Mouse (Mus musculus) kidney, embryonic 16.5 days (tissue): ENCODE measurements around the gene Stambpl1. TPM values are rescaled to one million over a fixed set of nuclear protein-coding genes. Genes with fewer than 3 reads are reported as not detected.

Experiments
- ATAC-seq: fragments of 200-750 bp; cut with Nextera tagmentation; 2 replicates; pipeline ENCODE4 v1.8.0; 2017; ENCODE audit warnings: moderate TSS enrichment; ENCODE audit not compliant: low FRiP score, low TSS enrichment
- H3K27ac ChIP-seq: fragments of 300-500 bp; sonication (generic); 2 replicates; pipeline ENCODE4 v1.5.1; 2014; ENCODE audit warnings: low read length
- H3K27me3 ChIP-seq: fragments of 300-500 bp; sonication (generic); 2 replicates; pipeline ENCODE4 v1.6.1; 2014; ENCODE audit warnings: low read length, control low read depth, mixed read lengths; ENCODE audit not compliant: insufficient read depth
- H3K36me3 ChIP-seq: fragments of 300-500 bp; sonication (generic); 2 replicates; pipeline ENCODE4 v1.6.1; 2014; ENCODE audit warnings: low read length, control low read depth, mixed read lengths; ENCODE audit not compliant: insufficient read depth
- H3K4me1 ChIP-seq: fragments of 300-500 bp; sonication (generic); 2 replicates; pipeline ENCODE4 v1.6.1; 2014; ENCODE audit warnings: low read length, control low read depth, mixed read lengths; ENCODE audit not compliant: insufficient read depth
- H3K4me2 ChIP-seq: fragments of 300-500 bp; sonication (generic); replicated peaks from 2 replicates; pipeline ENCODE4 v1.6.1; 2014; ENCODE audit warnings: low read depth, low read length
- H3K4me3 ChIP-seq: fragments of 300-500 bp; sonication (generic); 2 replicates; pipeline ENCODE4 v1.5.1; 2014; ENCODE audit warnings: mild to moderate bottlenecking, low read length
- H3K9ac ChIP-seq: fragments of 300-500 bp; sonication (generic); replicated peaks from 2 replicates; pipeline ENCODE4 v1.6.1; 2014; ENCODE audit warnings: low read length
- H3K9me3 ChIP-seq: fragments of 300-500 bp; sonication (generic); 2 replicates; pipeline ENCODE4 v1.6.1; 2016; ENCODE audit warnings: low read length, control low read depth
- WGBS: fragments of 180-500 bp; shearing (Covaris S2); extraction: QIAGEN DNeasy Blood & Tissue Kit; methylation state at CpG from one replicate; pipeline ENCODE4 v1.1.7; 2014; 5-methylcytosine and 5-hydroxymethylcytosine counted together
- polyA plus RNA-seq: library from polyadenylated mRNA; unstranded; fragments of >200 nt; fragmentation: Nextera tagmentation; extraction: Ambion mirVana; gene quantifications from 2 replicates; pipeline ENCODE4 v1.2.1, GENCODE M21; 2015

Stambpl1 gene
- 4.5 and 5.0 TPM in 2 replicates for polyA plus RNA-seq

GRCm38 (mm10) chr19:34192008-34192963, at the start of gene Stambpl1:
Gene Stambpl1, plus strand, starts transcription at chr19:34192229.
- Histone ChIP-seq H3K36me3 (no peaks in the 10 kb centered on the region), H3K9ac (peak within 1 kb of the TSS; percentile 76), H3K4me3 (peak within 1 kb of the TSS; percentile 75), H3K4me1 (peaks cover 3% of the 10 kb centered on the region; the same call in 1 of the 2 replicates), H3K27me3 (no peaks in the 10 kb centered on the region), H3K9me3 (no peaks in the 10 kb centered on the region), H3K4me2 (peak within 1 kb of the TSS; percentile 99), H3K27ac (0 out of 2 replicates have a peak within 1 kb of the TSS, but pooled peaks have one; percentile 1)
- under 1% methylated on average over 58 of the region's 62 CpGs for WGBS
- ATAC-seq: peak; percentile 88

GRCm38 (mm10) chr19:34148421-34148820, 43.6 kb upstream of the Stambpl1 start:
- H3K27me3 ChIP-seq: no peaks in the 10 kb centered on the region
- 73% methylated on average over 4 of the region's 4 CpGs for WGBS
- ATAC-seq: no peak

GRCm38 (mm10) chr19:34151909-34152308, 40.1 kb upstream of the Stambpl1 start:
- H3K9me3 ChIP-seq: no peaks in the 10 kb centered on the region
- no peak overlapping the region for H3K27ac ChIP-seq
- ATAC-seq: no peak
- H3K4me1 ChIP-seq: no peaks in the 10 kb centered on the region
- H3K4me3 ChIP-seq: no peak overlapping the region
- no peaks in the 10 kb centered on the region for H3K36me3 ChIP-seq
- H3K27me3 ChIP-seq: no peaks in the 10 kb centered on the region
- no peak overlapping the region for H3K9ac ChIP-seq
- H3K4me2 ChIP-seq: no peak overlapping the region
- 80% methylated on average over 1 of the region's 1 CpGs for WGBS

More at GRCm38 (mm10) chr19:34148421-34148820, 43.6 kb upstream of the Stambpl1 start:
- Histone ChIP-seq H3K4me3 (no peak overlapping the region), H3K27ac (no peak overlapping the region), H3K9ac (no peak overlapping the region), H3K4me2 (no peak overlapping the region), H3K36me3 (no peaks in the 10 kb centered on the region), H3K9me3 (no peaks in the 10 kb centered on the region), H3K4me1 (no peaks in the 10 kb centered on the region)

GRCm38 (mm10) chr19:34153263-34154144, 38.5 kb upstream of the Stambpl1 start:
- Histone ChIP-seq H3K4me1 (no peaks in the 10 kb centered on the region), H3K27ac (no peak overlapping the region), H3K9ac (no peak overlapping the region), H3K4me2 (no peak overlapping the region), H3K4me3 (no peak overlapping the region), H3K9me3 (no peaks in the 10 kb centered on the region), H3K27me3 (no peaks in the 10 kb centered on the region), H3K36me3 (no peaks in the 10 kb centered on the region)
- WGBS: 49% methylated on average over 5 of the region's 6 CpGs
- peak; percentile 70; the same call in 1 of the 2 replicates for ATAC-seq

- no peak overlapping the region for H3K9ac ChIP-seq
- WGBS: 84% methylated on average over 5 of the region's 5 CpGs
- no peaks in the 10 kb centered on the region for H3K36me3 ChIP-seq
- H3K4me1 ChIP-seq: 0 out of 2 replicates have a peak, but pooled peaks cover 1% of the 10 kb centered on the region
- no peaks in the 10 kb centered on the region for H3K27me3 ChIP-seq
- no peaks in the 10 kb centered on the region for H3K9me3 ChIP-seq
- ATAC-seq: no peak
- no peak overlapping the region for H3K27ac ChIP-seq
- H3K4me3 ChIP-seq: no peak overlapping the region
- H3K4me2 ChIP-seq: no peak overlapping the region
These were observed 29.3 kb upstream of the Stambpl1 start for GRCm38 (mm10) chr19:34162693-34163092.

GRCm38 (mm10) chr19:34165891-34166290, 26.1 kb upstream of the Stambpl1 start, which contains the start of gene Ankrd22:
Gene Ankrd22, minus strand, starts transcription at chr19:34166053.
- H3K9me3 ChIP-seq: no peaks in the 10 kb centered on the region
- H3K4me3 ChIP-seq: no peak within 1 kb of the TSS
- H3K36me3 ChIP-seq: no peaks in the 10 kb centered on the region
- ATAC-seq: no peak
- H3K27ac ChIP-seq: no peak within 1 kb of the TSS
- H3K4me1 ChIP-seq: 0 out of 2 replicates have a peak, but pooled peaks cover 3% of the 10 kb centered on the region
- H3K27me3 ChIP-seq: no peaks in the 10 kb centered on the region
- H3K4me2 ChIP-seq: no peak within 1 kb of the TSS
- 61% methylated on average over 5 of the region's 5 CpGs for WGBS
- H3K9ac ChIP-seq: no peak within 1 kb of the TSS

GRCm38 (mm10) chr19:34166386-34166785, 25.6 kb upstream of the Stambpl1 start:
- 76% methylated on average over 4 of the region's 4 CpGs for WGBS
- Histone ChIP-seq H3K4me3 (no peak overlapping the region), H3K27ac (no peak overlapping the region), H3K36me3 (no peaks in the 10 kb centered on the region), H3K4me2 (no peak overlapping the region), H3K27me3 (no peaks in the 10 kb centered on the region), H3K4me1 (0 out of 2 replicates have a peak, but pooled peaks cover 3% of the 10 kb centered on the region), H3K9ac (no peak overlapping the region), H3K9me3 (no peaks in the 10 kb centered on the region)
- ATAC-seq: no peak

- peak; percentile 23; the same call in 1 of the 2 replicates for ATAC-seq
- Histone ChIP-seq H3K27me3 (no peaks in the 10 kb centered on the region), H3K4me3 (no peak overlapping the region), H3K9me3 (no peaks in the 10 kb centered on the region), H3K4me2 (no peak overlapping the region), H3K27ac (no peak overlapping the region), H3K4me1 (0 out of 2 replicates have a peak, but pooled peaks cover 3% of the 10 kb centered on the region), H3K36me3 (no peaks in the 10 kb centered on the region), H3K9ac (no peak overlapping the region)
- WGBS: 40% methylated on average over 7 of the region's 7 CpGs
These were observed 23.9 kb upstream of the Stambpl1 start for GRCm38 (mm10) chr19:34167896-34168661.

- no peak overlapping the region for H3K27ac ChIP-seq
- 0 out of 2 replicates have a peak, but pooled peaks cover 3% of the 10 kb centered on the region for H3K4me1 ChIP-seq
- no peaks in the 10 kb centered on the region for H3K27me3 ChIP-seq
- H3K9me3 ChIP-seq: no peaks in the 10 kb centered on the region
- no peak overlapping the region for H3K4me2 ChIP-seq
- H3K9ac ChIP-seq: no peak overlapping the region
- H3K4me3 ChIP-seq: no peak overlapping the region
- no peak for ATAC-seq
- H3K36me3 ChIP-seq: no peaks in the 10 kb centered on the region
These were observed 22.9 kb upstream of the Stambpl1 start for GRCm38 (mm10) chr19:34169121-34169520.
